In genomic region chr12:84165631-84166373, GRCm38 (mm10) we compare ENCODE assay signal across 12 mouse cellular contexts. TPM values are rescaled to one million over a fixed set of nuclear protein-coding genes. Genes with fewer than 3 reads are reported as not detected.
DNase-seq lines count a peak whose midpoint lies in the region; ATAC-seq and TF ChIP-seq lines count a peak whose summit lies in the region.
"Had no signal": no experiment of that assay in that cellular context is flagged by ENCODE, and none has a peak within 500 bp of the region (broad histone marks: within the 10 kb centered on the region; RNA-seq: fewer than 3 reads in every experiment).

No protein-coding gene starts in this region.

- H3K9me3 ChIP-seq in limb, embryonic 15.5 days, result no peaks in the 10 kb centered on the region
- H3K9me3 ChIP-seq: heart, embryonic 12.5 days; kidney, embryonic 15.5 days had no signal

- TF ChIP-seq POLR2A in kidney, adult 2 months (IDR thresholded peaks at IDR 0.05; ENCODE audit: low read depth, low read length), result no peak

- no peaks in the 10 kb centered on the region for H3K27me3 ChIP-seq in kidney, adult 2 months (replicated peaks; ENCODE audit: control insufficient read depth, insufficient read depth, low read length)
- H3K27me3 ChIP-seq in limb, embryonic 15.5 days, result no peaks in the 10 kb centered on the region
- H3K27me3 ChIP-seq: CH12.LX; heart, embryonic 12.5 days; kidney, embryonic 15.5 days had no signal

- no peak overlapping the region for H3K4me3 ChIP-seq in kidney, adult 2 months (ENCODE audit: insufficient read depth, low read depth, low read length)
- no peak overlapping the region for H3K4me3 ChIP-seq in limb, embryonic 15.5 days
- H3K4me3 ChIP-seq: heart, embryonic 12.5 days; kidney, embryonic 15.5 days had no signal

- no peaks in the 10 kb centered on the region for H3K36me3 ChIP-seq in kidney, adult 2 months (ENCODE audit: control insufficient read depth, insufficient read depth, low read length)
- peaks cover 48% of the 10 kb centered on the region for H3K36me3 ChIP-seq in limb, embryonic 15.5 days

- no peak for TF ChIP-seq CTCF in kidney, adult 2 months (conservative IDR thresholded peaks at IDR 0.05; ENCODE audit: insufficient read depth, insufficient read length, low read depth, low read length)

- no peak overlapping the region for H3K4me2 ChIP-seq in limb, embryonic 15.5 days
- H3K4me2 ChIP-seq: heart, embryonic 12.5 days; hindbrain, embryonic 14.5 days; kidney, embryonic 15.5 days had no signal

- peak overlapping the region; percentile 47 for H3K27ac ChIP-seq in kidney, adult 2 months (ENCODE audit: insufficient read depth, low read depth, low read length)
- peak overlapping the region; percentile 47; the same call in 1 of the 2 replicates for H3K27ac ChIP-seq in limb, embryonic 15.5 days
- H3K27ac ChIP-seq: hindbrain, embryonic 14.5 days; kidney, embryonic 15.5 days had no signal

- WGBS in kidney, adult 2 months, result 38% methylated on average over 8 of the region's 8 CpGs
- 26% methylated on average over 8 of the region's 8 CpGs for WGBS in limb, embryonic 15.5 days

- ATAC-seq in limb, embryonic 15.5 days (ENCODE audit: insufficient number of reproducible peaks, low FRiP score, low TSS enrichment, low read depth), result no peak

- DNase-seq in kidney, adult 2 months, result peak; percentile 41
- no peak for DNase-seq in kidney, postnatal 4 days
- DNase-seq in Muller cell, postnatal 12 days (ENCODE audit: inconsistent ontology term), result peak; percentile 25
- DNase-seq in embryo, embryonic 11 days, result peak; percentile 50
- no peak for DNase-seq in retina, embryonic 14.5 days (ENCODE audit: low spot score)
- DNase-seq in layer of hippocampus, adult 18-20 months (ENCODE audit: low spot score in 2 of 2), result no peak
- DNase-seq: cerebellum, postnatal 14 days had no signal

- H3K4me1 ChIP-seq in kidney, adult 2 months (ENCODE audit: control insufficient read depth, insufficient read depth, low read length), result peaks cover 4% of the 10 kb centered on the region; the same call in 1 of the 2 replicates
- H3K4me1 ChIP-seq in limb, embryonic 15.5 days, result peaks cover 16% of the 10 kb centered on the region

- no peak overlapping the region for H3K9ac ChIP-seq in limb, embryonic 15.5 days
- H3K9ac ChIP-seq: heart, embryonic 12.5 days; hindbrain, embryonic 14.5 days; kidney, embryonic 15.5 days had no signal

RNA-seq across cellular contexts. Expression of gene Pnma1, which starts 17.5 kb away (rescaled TPM):
- polyA plus RNA-seq in kidney, adult 2 months (2012; rRNA removed), result 0.05 TPM in 1 of 2 replicates, not detected in the other
- polyA plus RNA-seq in limb, embryonic 15.5 days (2015; fragmentation: Nextera tagmentation; extraction: Ambion mirVana), result 0.78 and 0.93 TPM in 2 replicates
- 1 to 10 TPM; 2.9 to 3.0 TPM for total RNA-seq in layer of hippocampus, adult 18-20 months (2021)

RNA-seq across cellular contexts. Expression of gene Dnal1, which starts 51.6 kb away (rescaled TPM):
- 5.0 and 6.3 TPM in 2 replicates for polyA plus RNA-seq in kidney, adult 2 months (2012; rRNA removed)
- 5.9 and 6.3 TPM in 2 replicates for polyA plus RNA-seq in limb, embryonic 15.5 days (2015; fragmentation: Nextera tagmentation; extraction: Ambion mirVana)
- 10 to 100 TPM; 96.6 to 97.1 TPM for total RNA-seq in layer of hippocampus, adult 18-20 months (2021)

RNA-seq across cellular contexts. Expression of gene Elmsan1, which starts 52.9 kb away (rescaled TPM):
- 6.7 and 7.4 TPM in 2 replicates for polyA plus RNA-seq in kidney, adult 2 months (2012; rRNA removed)
- polyA plus RNA-seq in limb, embryonic 15.5 days (2015; fragmentation: Nextera tagmentation; extraction: Ambion mirVana), result 13.2 and 13.8 TPM in 2 replicates
- 10 to 100 TPM; 26.9 to 31.3 TPM for total RNA-seq in layer of hippocampus, adult 18-20 months (2021)

Comparison
In these comparisons a context has a peak if more than half of its experiments do, and no peak if none do; other contexts are left out.
1. DNase-seq: peak in kidney, adult 2 months (single experiment), Muller cell, postnatal 12 days (single experiment) and embryo, embryonic 11 days (single experiment); none in kidney, postnatal 4 days (0 of 2), retina, embryonic 14.5 days (single experiment) and layer of hippocampus, adult 18-20 months (0 of 2).